Mouse (Mus musculus): ENCODE results near the gene Dock7. TPM values are rescaled to one million over a fixed set of nuclear protein-coding genes. Genes with fewer than 3 reads are reported as not detected.
"Not testable (repeated sequence)": the region's sequence is repeated elsewhere in the genome, so short reads cannot be mapped to it uniquely, and the experiment has no call there.

Gene Dock7
- total RNA-seq, 4 experiments from 2014 or later, result 38.7 to 45.4 (median 42.1) TPM

- no peak for DNase-seq (ENCODE audit: low spot score in 2 of 2)
These were observed 109.7 kb downstream of the Dock7 start for GRCm38 (mm10) chr4:99011039-99011438.

DNA sequence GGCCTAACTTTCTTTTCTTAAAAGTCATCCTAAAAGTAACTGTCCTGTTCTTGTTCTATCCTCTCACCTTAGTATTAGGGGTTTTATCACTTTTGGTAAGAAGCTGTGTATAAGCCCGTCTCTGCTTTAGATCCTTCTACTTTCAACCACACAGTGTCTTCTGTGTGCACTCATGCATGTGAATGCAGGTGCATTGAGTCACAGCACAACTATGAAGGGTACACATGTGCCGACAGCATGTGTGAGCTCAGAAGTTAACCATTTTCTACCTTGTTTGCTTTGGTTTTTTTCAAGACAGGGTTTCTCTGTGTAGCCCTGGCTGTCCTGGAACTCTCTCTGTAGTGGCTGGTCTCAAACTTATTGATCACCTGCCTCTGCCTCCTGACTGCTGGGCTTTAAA is 114.4 kb downstream of the Dock7 start:
- DNase-seq (ENCODE audit: low spot score in 2 of 2), result no peak

- no peak for DNase-seq (ENCODE audit: low spot score in 2 of 2)
These were observed 115.1 kb downstream of the Dock7 start for GRCm38 (mm10) chr4:99005574-99005973.

GRCm38 (mm10) chr4:98993491-98993890 is 127.2 kb downstream of the Dock7 start:
- no peak for DNase-seq (ENCODE audit: low spot score in 2 of 2)

GRCm38 (mm10) chr4:98984701-98985100 is 136.0 kb downstream of the Dock7 start:
- DNase-seq (ENCODE audit: low spot score in 2 of 2), result no peak

- not testable (repeated sequence) for DNase-seq (ENCODE audit: low spot score in 2 of 2)
These were observed 140.7 kb downstream of the Dock7 start for GRCm38 (mm10) chr4:98979976-98980375.

DNA sequence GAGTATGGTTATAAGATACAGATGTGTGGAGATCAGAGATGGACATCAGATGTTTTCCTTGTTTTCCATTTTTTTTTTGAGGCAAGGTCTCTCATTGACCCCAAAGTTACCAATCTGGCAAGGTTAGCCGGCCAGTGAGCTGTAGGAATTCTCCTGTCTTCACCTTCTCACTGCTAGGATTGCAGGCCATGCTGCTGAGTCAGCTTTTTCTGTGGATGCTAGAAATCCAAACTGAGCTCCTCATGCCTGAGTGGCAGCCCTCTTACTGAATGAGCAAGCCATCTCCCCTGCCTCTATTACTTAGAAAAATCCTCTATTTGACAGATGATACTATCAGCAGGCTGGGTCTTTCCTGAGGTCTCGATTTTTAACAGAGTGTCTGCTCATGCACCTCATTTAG is 142.0 kb downstream of the Dock7 start:
- DNase-seq (ENCODE audit: low spot score in 2 of 2), result no peak

DNA sequence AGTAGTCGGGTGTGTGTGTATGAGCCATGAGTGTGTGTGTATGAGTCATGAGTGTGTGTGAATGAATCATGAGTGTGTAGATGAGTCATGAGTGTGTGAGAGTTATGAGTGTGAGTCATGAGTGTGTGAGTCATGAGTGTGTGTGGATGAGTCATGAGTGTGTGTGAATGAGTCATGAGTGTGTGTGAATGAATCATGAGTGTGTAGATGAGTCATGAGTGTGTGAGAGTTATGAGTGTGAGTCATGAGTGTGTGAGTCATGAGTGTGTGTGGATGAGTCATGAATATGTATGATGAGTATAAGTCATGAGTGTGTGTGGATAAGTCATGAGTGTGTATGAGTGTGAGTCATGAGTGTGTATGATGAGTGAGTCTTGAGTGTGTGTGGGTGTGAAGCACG is 142.4 kb downstream of the Dock7 start:
- DNase-seq (ENCODE audit: low spot score in 2 of 2), result not testable (repeated sequence)

- DNase-seq (ENCODE audit: low spot score in 2 of 2), result no peak
These were observed 145.0 kb downstream of the Dock7 start for GRCm38 (mm10) chr4:98975741-98976140.

GRCm38 (mm10) chr4:98969946-98970345 is 150.8 kb downstream of the Dock7 start:
- no peak for DNase-seq (ENCODE audit: low spot score in 2 of 2)

DNA sequence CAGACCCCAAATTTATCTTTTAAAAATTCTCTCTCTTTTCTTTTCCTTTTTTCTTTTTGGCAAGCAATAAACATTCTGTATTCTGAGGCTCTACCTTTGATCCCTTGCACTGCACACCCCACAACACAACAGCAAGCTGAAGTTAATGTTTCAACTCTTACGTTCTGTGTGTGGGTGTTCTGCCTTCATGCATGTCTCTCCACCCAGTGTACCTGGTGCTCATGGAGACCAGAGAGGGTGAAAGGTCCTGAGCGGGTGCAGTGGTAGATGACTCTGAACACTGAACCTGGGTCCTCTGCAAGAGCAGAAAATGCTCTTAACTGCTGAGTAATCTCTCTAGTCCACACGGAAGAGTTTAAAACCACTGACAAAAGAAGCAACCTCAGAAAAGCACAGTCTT is 160.5 kb downstream of the Dock7 start:
- DNase-seq (ENCODE audit: low spot score in 2 of 2), result no peak

- no peak for DNase-seq (ENCODE audit: low spot score in 2 of 2)
These were observed 164.7 kb downstream of the Dock7 start for GRCm38 (mm10) chr4:98955986-98956385.

GRCm38 (mm10) chr4:98950563-98950962 is 170.2 kb downstream of the Dock7 start:
- DNase-seq (ENCODE audit: low spot score in 2 of 2), result no peak

DNA sequence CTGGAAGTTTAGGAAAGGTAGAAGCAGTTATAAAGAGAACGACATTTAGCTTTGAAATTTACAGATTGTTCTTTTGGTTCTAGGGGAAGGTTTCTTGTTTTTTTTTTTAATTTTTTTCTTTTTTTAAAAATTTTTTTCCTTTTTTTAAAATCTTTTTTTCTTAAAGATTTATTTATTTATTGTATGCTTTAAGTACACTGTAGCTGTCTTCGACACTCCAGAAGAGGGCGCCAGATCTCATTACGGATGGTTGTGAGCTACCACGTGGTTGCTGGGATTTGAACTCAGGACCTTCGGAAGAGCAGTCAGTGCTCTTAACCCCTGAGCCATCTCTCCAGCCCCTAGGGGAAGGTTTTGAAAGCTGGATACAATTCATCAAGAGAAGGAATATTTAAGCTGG is 182.5 kb downstream of the Dock7 start:
- not testable (repeated sequence) for DNase-seq (ENCODE audit: low spot score in 2 of 2)

DNA sequence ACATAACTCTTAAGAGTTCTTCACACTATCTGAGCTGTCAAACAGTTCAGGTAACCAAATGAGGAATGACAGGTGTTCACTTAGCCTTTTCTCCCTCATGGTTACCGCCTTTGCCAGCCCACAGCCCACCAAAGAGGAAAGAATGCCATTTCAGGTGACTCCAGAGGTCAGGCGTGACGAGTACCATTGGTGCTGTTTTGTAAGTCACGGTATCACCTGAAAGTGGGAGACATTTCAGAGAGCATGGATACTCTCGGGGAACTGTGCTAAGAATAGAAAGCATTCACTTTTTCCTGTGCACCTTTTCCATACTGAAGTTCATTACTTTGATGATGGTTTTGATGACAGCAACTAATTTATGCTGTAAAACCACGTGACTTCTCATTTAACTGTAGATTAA is 184.7 kb downstream of the Dock7 start:
- no peak for DNase-seq (ENCODE audit: low spot score in 2 of 2)

DNA sequence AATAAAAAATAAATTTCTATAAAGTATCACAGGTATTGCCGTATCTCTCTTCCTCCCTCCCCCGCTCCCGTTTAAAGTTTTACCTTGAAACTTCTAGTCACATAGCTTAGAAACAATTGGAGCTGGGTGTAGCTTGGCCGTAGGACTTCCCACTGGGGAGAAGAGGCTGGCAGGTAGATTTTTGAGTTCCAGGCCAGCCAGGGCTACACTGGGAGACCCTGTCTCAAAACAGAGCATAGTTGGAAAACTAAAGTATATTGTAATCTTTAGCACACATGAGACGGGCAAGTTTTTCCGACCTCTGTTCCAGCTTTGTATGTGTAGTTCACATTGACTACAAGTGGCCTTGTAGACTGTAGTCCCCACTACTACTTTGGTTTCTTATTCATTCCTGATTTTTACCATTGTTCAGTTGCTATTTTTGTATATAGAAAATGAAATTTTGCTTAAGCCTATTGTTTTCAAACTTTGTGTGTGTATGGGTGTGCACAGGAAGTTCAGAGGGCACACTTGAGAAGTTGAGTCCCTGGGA is 195.4 kb downstream of the Dock7 start:
- no peak for DNase-seq (ENCODE audit: low spot score in 2 of 2)

DNA sequence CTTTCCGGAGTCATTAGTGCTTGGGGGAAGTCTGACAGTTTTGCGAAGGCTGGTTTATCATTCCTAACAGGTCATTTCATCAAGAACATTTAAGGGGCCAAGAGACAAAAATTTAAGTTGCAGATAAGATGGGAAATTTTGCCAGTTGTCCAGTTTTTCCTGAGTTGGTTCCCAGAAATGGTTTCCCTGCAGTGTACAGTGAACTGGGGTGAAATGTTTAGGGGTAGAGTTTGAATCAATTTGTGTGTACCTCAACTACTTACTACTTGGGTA is 195.9 kb downstream of the Dock7 start:
- no peak for DNase-seq (ENCODE audit: low spot score in 2 of 2)

DNA sequence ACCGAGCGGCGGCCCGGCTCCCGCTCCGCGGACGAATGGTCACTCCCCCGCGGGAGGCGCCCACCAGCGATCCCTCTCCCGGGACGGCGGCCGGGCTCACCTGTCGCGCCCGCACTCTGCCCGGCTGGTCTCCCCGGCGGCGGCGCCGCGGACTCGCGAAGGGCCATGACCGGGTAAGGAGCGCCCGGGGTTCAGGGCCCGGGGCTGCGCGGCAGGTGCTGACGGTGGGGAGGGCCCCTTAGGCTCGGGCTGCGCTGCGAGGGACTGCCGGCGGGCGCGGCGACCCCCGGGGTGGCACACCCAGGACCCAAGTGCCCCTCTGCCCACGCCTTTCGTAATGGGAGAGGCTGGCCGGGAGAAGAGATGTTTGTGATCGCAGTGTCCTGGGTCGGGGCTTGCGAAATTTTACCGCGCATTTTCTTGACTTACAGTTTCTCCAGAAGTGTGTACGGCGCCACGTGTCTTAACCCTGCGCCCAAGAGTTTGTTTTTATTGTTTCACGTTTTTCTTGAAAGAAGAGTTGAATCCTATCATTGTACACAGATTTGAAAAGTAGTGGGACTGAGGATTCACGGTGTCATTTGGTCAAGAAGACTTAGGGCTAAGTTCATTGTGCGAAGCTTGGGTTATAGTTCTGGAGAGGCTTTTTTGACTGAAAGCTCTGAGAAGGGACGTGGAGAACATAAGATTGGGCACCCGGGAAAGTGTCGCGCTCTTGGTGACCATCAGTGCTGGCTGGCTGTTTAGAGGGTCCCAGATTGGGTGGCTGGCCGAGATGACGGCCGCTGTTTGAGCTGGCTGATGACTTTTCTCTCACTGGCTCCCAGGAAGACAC is 196.4 kb downstream of the Dock7 start:
- DNase-seq (ENCODE audit: low spot score in 2 of 2), result peak in 1 of 2 experiments; percentile 47

- DNase-seq (ENCODE audit: low spot score in 2 of 2), result peak in 1 of 2 experiments; percentile 80
These were observed 197.1 kb downstream of the Dock7 start, which contains the start of gene Usp1 for GRCm38 (mm10) chr4:98923568-98924070. TSS of gene Usp1 (plus strand) at chr4:98923810.

DNA sequence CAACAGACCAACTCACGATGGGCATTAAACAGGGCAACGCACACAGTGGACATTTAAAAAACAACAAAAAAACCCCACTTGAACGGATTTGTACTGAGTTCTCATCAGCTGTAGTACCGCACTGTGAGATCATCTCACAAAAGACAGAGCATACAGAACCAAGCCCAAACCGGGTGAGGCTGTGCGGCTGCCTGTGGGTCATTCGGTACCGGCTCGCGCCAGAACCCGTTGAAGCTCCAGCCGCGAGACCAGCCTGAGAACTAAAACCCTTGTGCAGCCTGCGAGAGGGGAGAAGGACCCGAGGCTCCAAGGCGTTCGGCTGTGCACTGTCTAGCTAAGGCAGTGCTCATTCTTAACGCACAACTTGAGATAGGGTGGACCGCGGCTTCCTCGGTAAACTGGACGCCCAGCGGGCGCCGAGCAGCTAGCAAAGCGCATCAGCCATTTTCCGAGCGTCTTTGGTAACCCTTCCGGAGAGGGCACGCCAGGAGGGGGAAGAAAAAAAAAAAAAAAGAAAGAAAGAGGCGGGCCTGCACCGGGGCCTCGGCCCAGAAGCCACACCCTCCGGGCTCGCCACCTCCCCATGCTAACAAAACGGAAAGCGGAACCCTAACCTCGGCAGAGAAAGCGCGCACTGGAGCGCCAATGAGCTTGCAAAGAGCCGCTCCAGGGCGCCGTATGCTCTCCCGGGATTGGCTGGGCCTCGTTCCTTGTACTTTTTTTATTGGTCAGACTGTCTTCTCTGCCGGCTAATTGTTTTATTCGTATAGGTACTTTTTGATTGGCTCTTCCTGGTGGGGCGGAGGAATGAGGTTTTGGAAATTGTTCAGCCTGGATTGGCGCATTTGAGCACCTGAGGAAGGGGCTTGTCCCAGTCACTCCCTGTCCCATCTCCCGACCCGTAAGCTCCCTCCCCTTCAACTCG is 197.8 kb downstream of the Dock7 start:
- peak; percentile 85 to 99 for DNase-seq (ENCODE audit: low spot score in 2 of 2)

DNA sequence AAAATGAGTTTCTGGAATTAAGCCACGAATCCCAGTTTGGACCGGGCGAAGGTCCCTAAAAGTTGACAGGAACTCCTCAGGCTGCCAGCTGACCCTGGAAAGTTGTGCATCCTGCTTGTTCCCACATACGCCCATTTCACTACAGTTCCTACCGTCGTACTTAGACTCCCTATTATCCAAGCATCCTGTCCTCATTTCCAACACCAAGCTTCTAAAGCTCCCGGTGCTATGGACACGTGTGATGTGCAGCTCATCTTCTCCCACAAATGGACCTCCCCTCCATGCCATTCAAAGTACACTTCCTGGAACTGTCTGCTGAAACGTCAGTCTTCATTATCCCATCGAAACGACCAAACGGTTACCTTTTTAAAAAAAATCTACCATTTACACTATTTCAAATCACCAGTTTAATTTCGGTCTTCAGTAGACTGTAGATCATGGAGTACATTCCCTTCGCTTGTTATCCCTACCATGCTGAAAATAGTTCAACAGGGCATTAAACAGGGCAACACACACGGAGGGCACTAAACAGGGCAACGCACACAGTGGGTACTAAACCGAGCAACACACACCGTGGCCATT is 198.6 kb downstream of the Dock7 start:
- DNase-seq (ENCODE audit: low spot score in 2 of 2), result no peak

DNA sequence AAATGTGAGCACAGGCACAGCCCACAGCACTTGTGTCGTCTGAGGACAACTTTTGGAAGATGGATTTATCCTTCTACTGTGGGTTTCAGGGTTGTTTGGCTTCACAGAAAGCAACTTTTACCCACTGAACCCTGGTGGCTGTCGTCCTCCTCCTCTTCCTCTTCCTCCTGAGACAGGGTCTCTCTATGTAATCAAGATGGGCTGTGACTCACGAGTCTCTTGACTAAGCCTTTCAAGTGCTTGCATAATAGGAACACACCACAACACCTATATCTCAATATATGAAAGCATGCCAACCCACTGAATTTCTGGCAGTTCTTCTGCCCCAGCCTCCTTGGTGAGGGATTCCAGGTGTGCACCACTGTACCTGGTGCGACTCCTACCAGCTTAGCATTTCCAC is 199.8 kb downstream of the Dock7 start:
- no peak for DNase-seq (ENCODE audit: low spot score in 2 of 2)
